Mouse (Mus musculus): ENCODE measurements around the gene Bfar.
"Not testable (repeated sequence)": the region's sequence is repeated elsewhere in the genome, so short reads cannot be mapped to it uniquely, and the experiment has no call there.

Bfar gene

GRCm38 (mm10) chr16:13671685-13672385 lies at the start of gene Bfar, which contains the start of gene 3110001I22Rik:
Gene Bfar, plus strand, starts transcription at chr16:13671858.
Gene 3110001I22Rik, plus strand, starts transcription at chr16:13671929.
- DNase-seq: peak; percentile 92 to 93

GRCm38 (mm10) chr16:13628345-13628744 lies 43.3 kb upstream of the Bfar start:
- no peak for DNase-seq

DNA sequence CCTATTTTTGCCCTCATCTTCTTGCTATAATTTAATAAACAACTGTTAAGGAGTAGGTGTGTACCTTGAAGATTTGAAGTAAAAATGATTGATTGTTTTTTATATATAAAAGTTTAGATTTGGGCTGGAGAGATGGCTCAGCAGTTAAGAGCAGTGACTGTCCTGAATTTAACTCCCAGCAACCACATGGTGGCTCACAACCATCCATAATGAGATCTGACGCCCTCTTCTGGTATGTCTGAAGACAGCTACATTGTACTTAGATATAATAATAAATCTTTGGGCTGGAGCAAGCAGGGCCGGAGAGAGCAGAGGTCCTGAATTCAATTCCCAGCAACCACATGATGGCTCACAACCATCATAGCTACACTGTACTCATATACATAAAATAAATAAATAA lies 33.5 kb upstream of the Bfar start:
- not testable (repeated sequence) for DNase-seq

- DNase-seq: no peak
These were observed 32.1 kb upstream of the Bfar start for GRCm38 (mm10) chr16:13639508-13639907.

DNA sequence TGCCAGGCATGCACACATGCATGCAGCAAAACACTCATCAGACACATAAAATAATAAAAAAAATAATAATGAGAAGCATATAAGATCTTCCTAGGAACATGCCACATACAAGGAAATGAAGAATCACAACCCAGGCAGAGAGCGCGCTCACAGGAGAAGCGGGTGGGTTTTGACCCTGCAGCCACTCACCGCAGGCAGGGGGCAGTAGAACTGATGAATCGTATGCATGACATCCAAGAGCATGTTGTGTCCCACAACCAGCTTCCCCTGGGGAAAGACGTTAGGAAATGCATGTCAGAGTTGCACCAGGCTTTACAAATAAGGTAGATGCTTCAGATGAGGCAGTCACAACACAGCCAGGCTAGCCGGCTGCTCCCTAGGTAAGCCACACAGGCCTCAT lies 31.6 kb upstream of the Bfar start:
- DNase-seq: no peak

GRCm38 (mm10) chr16:13644474-13644873 lies 27.2 kb upstream of the Bfar start:
- DNase-seq: no peak

DNA sequence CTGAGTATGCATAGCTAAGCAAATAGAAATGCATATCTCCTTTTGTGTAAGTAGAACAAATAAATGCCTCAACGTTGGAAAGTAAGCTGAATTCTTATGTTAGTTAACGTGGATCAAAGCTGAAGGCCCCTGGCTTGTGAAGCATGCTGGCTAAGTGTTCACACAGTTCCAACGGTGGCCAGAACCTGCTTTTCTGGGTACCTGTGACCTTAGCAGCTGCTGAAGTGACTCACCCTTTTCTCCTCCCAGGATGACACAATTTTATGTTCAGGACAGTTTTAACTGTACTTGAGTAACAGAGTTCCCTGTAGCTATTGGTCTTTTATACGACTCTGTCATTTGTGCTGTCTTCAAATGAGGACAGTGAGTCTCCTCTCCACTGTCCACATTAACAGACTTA lies 25.7 kb upstream of the Bfar start:
- DNase-seq: no peak

GRCm38 (mm10) chr16:13658886-13659285 lies 12.8 kb upstream of the Bfar start:
- no peak for DNase-seq

- no peak for DNase-seq
These were observed 10.9 kb upstream of the Bfar start for GRCm38 (mm10) chr16:13660736-13661135.

DNA sequence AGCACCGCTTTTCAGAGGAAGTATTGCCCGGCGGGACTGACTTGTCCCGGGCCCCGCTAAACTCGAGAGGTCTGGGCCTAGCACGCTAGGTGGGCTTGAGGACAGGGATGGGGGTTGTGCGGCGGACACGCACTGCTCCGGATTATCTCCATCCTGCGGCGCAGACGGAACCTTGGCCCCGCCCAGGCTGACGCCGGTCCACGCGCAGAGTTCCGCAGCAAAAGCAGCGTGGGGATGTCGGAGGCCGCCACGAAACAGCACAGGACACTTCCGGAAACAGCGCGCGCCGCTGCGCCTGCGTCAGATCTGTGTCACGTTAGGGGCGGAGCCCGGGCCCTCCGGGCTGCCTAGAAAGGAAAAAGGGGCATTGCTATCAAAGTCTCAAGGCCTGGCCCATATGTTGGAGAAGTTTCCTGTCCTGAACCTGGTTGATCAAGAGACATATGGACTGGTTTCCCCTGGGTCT lies 3.7 kb upstream of the Bfar start, which contains the start of gene Parn:
Gene Parn, minus strand, starts transcription at position 293 of the 466 bp plus-strand sequence.
- DNase-seq: peak; percentile 93 to 95

- no peak for DNase-seq
These were observed 3.1 kb upstream of the Bfar start for GRCm38 (mm10) chr16:13668402-13669108.

DNA sequence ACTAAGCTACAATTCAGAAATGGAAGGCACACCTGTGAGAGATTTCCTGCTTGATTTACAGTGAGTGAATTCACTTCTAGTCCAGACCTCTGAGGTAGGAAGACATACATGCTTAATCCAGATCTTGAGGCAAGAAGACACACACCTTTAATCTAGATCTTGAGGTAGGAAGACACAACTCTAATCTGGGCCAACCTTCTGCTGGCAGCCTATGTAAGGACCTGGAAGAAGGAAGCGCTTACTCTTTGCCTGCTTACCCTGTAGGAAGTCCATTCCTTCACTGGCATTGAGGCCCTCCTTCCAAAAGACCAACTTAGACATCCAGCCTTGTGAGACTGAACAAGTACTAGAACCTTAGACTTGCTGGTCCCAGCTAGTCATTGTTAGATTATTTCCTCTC lies 2.4 kb upstream of the Bfar start:
- no peak for DNase-seq

DNA sequence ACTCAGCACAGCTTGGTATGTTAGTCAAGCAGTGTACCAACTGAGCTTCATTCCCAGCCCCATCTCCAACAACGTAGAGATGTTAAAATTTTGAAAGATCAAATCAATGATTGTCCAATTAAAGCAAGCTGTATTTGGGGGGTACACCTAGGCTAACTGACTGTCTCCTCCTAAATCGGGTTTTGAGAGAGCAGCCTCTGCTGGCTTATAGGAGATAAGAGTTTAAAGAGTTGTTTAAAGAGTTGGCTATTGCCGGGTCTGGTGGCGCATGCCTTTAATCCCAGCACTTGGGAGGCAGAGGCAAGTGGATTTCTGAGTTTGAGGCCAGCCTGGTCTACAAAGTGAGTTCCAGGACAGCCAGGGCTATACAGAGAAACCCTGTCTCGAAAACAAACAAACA lies 762 bp upstream of the Bfar start:
- not testable (repeated sequence) for DNase-seq

- DNase-seq: peak; percentile 81 to 87
These were observed 784 bp downstream of the Bfar start for GRCm38 (mm10) chr16:13672386-13672898.

GRCm38 (mm10) chr16:13673114-13673513 lies 1.5 kb downstream of the Bfar start:
- DNase-seq: no peak

DNA sequence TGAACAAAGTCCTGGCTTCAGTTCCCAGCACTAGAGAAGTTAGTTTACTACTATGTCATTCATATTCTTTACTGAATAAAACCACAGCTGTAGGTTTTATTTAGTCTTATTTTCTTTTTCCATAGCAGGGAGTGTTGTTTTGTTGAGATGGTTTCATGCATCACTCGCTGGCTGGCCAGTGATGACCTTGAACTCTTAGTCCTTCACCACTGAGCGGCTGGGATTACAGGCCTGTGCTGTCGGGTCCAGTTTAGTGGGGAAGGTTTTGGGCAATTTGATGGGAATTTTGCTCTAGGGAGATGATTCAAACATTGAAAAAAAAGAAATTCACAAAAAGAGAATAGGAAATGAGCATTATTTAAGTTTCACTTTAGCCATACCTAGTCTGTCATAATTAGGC lies 2.9 kb downstream of the Bfar start:
- no peak for DNase-seq

DNA sequence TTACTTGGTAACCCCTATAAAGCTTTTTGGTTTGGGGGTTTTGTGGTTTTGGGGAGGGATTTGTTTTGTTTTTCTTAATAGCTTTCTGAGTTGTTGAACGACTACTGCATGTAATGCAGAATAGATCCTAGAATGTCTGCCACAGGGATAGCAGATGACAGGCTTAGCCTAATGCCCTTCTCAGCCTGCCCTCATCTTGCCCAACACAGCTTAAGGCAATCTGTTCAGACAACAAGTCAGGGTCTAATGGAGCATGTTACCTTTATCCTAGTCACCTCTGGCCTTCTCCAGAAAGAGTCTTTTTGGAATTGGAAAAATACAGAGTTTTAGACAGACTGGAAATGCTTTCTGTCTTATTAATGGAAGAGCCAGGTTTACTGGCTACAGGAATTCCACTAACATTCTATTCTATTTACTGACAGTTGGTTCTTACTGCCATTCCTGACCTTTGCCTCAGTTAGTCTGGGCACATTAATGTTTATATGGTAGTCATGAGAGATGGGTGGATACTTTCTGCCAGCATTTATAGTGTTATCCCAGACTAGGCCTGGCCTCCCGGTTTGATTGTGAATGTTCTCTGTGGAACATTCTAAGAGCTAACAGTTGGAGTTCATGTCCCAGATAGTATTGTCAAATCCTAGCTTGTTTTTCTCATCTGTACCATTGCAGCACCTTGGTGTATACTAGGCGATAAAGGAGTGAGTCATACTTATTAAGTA lies 7.1 kb downstream of the Bfar start:
- no peak for DNase-seq

DNA sequence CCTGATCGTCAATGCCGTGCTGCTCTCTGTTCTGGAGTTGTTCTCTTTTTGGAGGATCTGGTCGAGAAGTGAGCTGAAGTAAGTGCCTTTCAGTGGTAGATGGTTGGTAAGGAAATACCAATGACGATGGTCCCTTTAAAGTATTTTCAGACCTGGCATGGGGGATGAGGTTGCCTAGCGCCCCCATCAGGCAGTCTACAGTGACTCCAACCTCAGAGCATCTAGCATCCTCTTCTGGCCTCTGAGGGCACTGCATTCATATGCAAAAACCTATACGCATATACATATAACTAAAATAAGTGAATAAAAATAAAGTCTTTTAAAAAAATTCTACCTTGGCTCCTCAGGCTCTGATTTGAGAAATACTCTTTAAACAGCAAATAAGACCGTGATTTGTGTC lies 27.3 kb downstream of the Bfar start:
- DNase-seq: no peak

DNA sequence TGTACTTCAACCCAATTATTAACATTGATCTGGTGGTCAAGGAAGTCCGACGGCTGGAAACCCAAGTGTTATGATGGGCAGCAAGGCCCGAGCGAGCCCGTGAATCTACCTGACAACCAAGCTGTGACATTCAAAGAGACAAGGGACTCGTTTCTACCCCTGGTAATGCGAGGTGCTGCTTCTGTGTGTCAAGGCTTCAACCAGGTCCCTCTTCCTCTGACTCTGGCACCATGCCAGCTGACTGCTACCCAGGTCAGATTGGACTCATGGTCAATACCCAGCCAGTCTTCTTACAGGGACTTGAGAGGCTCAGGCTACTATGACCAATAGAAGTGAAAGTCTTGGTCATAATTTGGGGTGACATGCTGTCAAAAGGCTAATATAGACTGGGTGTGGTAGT lies 30.5 kb downstream of the Bfar start:
- DNase-seq: no peak

DNA sequence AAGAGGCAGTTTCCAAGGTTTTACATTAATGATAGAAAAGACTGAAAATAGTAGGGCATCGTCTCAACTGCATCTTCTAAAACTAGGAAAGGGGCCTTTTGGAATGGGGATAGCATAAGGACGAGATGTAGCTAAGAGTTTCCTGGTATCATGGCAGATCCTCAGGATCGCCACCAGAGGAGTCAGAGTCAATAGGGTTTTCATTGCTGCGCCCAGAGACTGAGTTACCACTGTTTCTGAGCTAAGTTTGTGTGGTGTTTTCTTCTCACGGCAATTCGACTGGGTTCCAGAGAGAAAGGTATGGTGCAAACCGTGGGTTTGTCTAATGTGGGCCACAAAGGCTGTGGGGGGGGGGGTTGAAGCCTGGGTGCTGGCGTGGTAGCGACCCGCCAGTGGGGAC lies 33.0 kb downstream of the Bfar start:
- no peak for DNase-seq

GRCm38 (mm10) chr16:13714910-13715309 lies 43.3 kb downstream of the Bfar start:
- no peak for DNase-seq

GRCm38 (mm10) chr16:13716821-13717553 lies 45.3 kb downstream of the Bfar start:
- no peak for DNase-seq

GRCm38 (mm10) chr16:13722937-13723336 lies 51.3 kb downstream of the Bfar start:
- no peak for DNase-seq

Measured in lung, adult 18-20 months (tissue).